Mouse (Mus musculus) CD4-positive helper T cell, adult 2 months (primary cell): ENCODE measurements at regions not wholly inside any gene's neighbourhood (a gene's known extent, or its start where the extent isn't known, plus 50 kb on each side); places are given as distances from the start of the nearest gene placed in this dataset.

Experiments used
- DNase-seq: peaks from one replicate; pipeline ENCODE4 v3.0.0-alpha.2; 2012; ENCODE audit warnings: low read depth, missing footprints, low spot score

DNA sequence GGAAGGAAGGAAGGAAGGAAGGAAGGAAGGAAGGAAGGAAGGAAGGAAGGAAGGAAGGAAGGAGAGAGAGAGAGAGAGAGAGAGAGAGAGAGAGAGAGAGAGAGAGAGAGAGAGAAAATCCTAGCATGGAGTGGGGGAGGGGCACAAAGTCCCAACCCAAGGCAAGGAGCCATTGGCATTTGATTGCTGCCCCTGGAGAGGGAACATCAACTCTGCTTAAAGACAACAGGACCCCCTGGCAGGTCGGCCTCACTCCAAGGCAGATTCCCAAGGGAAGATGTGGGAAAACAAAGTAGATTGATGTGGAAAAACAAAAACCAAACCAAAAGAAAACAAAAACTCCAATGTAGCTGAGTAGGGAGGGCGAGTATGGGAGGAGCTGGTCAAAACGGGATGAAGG, 49.9 kb upstream of the Fzd10 start:
- no peak for DNase-seq

- no peak for DNase-seq
Measured at GRCm38 (mm10) chr5:128549811-128550210, 50.8 kb upstream of the Fzd10 start.

DNA sequence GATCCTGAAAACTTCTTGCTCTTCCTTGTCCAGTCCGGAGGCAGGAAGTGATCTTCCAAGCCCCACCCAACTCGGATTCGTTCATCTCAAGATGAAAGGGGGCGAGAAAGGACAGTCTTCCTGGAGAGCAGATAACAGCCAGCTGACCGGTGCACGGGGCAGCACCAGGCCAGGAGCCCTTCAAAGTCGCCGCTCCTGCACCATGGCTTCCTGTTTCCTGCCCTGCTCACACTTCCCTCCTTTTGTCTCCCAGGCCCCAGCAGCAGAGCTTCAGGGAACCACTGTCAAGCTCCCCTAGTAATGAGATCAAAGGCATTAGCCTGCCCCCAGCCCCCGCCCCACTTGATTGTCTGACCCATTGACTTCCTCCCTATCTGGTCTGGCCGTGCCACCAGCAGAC, 58.6 kb upstream of the Fzd10 start:
- DNase-seq, result no peak

DNA sequence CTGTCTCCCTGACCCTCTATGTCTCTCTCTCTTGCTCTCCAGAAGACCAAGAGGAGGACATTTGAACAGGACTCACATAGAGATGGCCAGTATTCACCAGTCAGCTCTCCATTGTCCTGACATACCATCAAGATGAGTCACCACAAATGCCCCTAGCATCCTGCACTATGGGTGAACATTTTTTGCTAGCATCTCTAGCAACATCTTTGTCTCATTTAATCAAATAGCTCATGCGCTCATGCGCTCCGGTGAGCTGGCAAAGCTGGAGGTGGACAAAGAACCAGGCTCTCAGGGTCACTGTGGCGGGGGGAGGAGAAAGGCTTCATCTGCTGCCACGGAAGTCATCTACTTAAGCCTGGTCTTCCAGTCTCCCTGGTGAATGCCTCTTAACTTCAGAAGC, 62.0 kb upstream of the Fzd10 start:
- DNase-seq, result no peak

GRCm38 (mm10) chr5:128537218-128537617, 63.4 kb upstream of the Fzd10 start:
- DNase-seq, result no peak

DNA sequence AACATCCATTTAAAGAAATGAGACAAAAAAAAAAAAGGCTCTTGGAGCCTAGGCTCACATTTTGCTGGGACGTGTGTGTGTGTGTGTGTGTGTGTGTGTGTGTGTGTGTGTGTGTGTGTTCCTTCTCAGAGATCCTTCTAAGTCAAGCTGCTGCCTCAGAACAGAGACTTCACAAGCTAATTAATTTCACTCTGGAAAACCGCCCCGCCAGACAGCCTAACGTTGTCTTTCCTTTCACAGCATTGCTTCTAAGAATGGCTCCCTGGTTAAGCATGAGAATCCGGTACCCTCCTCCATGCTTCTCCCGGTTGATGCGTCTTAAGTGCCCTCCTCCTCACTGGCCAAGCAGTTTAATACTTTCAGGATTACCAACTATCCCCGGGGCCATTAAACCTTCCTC, 64.3 kb upstream of the Fzd10 start:
- no peak for DNase-seq

- no peak for DNase-seq
Measured at GRCm38 (mm10) chr5:128527241-128527640, 73.4 kb upstream of the Fzd10 start.

- no peak for DNase-seq
Measured at GRCm38 (mm10) chr5:128526432-128526831, 74.2 kb upstream of the Fzd10 start.

DNA sequence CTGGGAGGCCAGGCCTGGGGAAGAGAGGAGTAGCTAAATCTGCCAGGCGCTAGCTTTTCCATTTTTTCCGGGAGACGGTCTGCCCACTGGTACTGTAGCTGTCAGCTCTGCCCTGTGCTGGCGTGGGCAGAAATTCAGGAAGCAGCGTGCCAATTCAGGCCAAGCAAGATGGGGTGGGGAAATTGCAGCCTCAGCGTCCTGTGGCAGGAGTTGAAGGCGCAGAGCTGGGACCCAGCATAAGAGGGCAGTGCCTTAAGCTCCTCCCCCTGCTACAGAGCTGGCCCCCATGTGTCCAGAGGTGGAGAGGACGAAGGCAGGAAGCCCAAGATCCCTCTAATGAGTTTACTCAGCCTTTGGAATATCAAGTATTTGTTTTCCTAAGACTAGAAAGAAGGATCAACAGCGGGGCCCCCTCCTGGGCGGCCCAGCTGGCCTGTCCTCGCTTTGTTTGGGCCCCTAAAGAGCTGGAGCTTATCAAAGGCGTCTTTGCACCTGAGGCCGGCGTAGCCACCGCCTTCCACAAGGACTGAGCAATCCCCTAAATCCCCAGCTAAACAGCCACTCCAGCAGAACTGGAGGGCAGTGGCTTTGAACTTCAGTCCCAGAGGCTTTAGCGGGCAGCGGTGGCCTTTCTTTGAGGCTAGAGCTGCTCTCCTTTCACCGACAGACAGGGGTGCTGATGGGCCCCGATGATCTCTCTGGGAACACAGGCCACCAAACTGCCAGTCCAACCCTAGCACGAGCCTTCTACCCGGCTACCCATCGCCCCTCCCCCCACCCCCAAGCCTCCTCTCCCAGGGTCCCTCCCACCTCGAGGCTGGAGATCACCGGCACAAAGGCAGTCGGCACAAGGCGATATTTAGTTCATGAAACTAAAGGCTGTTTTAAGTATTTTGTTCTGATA, 76.0 kb upstream of the Fzd10 start:
- DNase-seq, result no peak

DNA sequence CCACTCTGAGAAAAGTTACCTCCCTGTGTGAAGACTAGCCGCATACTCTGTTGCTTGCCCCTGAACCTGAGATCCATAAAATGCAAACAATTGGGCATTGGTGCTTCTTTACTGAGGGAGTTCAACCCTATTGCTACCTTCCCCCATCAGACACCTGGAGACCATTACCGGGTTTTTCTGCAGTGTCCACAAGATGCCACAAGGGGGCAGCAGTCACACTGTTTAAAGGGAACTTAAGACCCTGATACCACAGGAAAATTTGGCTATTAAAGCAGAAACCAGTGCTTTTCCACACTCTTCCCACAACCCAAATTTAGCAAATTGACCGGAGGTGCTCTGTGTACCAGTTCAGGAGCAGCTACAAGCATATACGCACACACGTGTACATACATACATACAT, 78.0 kb upstream of the Fzd10 start:
- peak; percentile 13 for DNase-seq

GRCm38 (mm10) chr5:128517336-128517735, 83.3 kb upstream of the Fzd10 start:
- no peak for DNase-seq

- peak; percentile 7 for DNase-seq
Measured at GRCm38 (mm10) chr5:128515343-128515742, 82.5 kb upstream of the Tmem132d start.

- no peak for DNase-seq
Measured at GRCm38 (mm10) chr5:128513261-128513660, 80.4 kb upstream of the Tmem132d start.

- DNase-seq, result no peak
Measured at GRCm38 (mm10) chr5:128512606-128513005, 79.7 kb upstream of the Tmem132d start.

DNA sequence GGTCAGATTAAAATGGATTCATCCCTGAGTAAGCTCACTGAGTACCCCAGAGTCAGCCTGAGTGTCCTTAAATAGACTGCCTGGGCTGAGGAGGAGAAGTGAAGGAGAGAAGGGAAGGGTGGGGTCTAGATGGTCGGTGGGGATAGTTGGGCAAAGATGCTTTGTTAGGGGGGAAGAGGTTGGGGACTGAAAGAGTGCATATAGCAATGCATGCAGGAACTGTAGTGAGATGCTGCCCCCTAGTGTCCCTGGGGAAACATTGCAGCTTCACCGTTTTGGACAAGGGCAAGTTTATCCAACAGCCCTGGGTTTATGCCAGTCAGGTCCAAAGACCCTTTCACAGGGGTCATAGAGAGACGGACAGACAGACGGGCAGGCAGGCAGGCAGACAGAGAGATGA, 71.6 kb upstream of the Tmem132d start:
- no peak for DNase-seq

DNA sequence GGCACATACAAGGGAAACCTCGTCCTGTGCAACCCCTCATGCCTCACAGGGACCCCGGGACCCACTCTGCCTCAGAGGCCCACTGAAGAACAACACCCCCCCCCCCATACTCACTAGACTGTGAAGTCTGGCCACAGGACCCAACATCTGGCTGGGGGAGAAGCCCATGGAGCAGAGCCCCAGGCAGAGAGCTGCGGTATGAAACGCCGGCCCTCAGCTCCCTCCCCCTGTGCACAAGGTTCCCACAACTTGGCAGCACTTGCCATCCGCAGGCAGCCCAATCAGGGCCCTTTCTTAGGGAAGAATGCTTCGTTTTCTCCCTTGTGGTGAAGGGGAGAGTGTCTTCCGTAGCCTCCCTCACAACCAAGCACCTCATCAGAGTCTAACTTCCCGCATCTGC, 66.6 kb upstream of the Tmem132d start:
- no peak for DNase-seq

GRCm38 (mm10) chr5:128499033-128499432, 66.2 kb upstream of the Tmem132d start:
- no peak for DNase-seq

GRCm38 (mm10) chr5:128492541-128492940, 59.7 kb upstream of the Tmem132d start:
- DNase-seq, result no peak

- no peak for DNase-seq
Measured at GRCm38 (mm10) chr5:128491155-128491554, 58.3 kb upstream of the Tmem132d start.

- no peak for DNase-seq
Measured at GRCm38 (mm10) chr5:128488872-128489580, 56.1 kb upstream of the Tmem132d start.

- DNase-seq, result no peak
Measured at GRCm38 (mm10) chr5:128487371-128487770, 54.5 kb upstream of the Tmem132d start.

- DNase-seq, result no peak
Measured at GRCm38 (mm10) chr5:128484116-128484515, 51.2 kb upstream of the Tmem132d start.

DNA sequence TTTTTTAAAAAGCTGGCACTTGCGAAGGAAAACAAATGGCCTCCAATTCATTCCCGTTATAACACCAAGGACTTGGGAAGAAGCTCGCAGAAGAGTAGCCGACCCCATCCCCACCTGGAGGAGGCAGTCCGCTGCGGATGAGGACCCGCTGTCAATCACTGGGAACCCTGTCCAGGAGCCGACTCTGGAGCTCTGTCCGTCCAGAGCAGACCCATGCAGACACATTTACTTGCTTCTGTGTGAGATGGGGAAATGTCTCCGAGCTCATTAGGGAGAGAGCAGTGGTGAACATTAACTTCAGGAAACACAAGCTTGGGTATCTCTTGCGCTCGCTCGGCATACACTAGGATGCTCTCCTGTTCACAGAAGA, 50.5 kb upstream of the Tmem132d start:
- DNase-seq, result no peak
